Mouse (Mus musculus) forebrain, embryonic 13.5 days (tissue): ENCODE data around the gene Phtf2. TPM values are rescaled to one million over a fixed set of nuclear protein-coding genes. Genes with fewer than 3 reads are reported as not detected.
"Not testable (repeated sequence)": the region's sequence is repeated elsewhere in the genome, so short reads cannot be mapped to it uniquely, and the experiment has no call there.

Experiments used
- ATAC-seq: fragments of 200-750 bp; cut with Nextera tagmentation; 2 replicates; pipeline ENCODE4 v1.8.0; 2017
- H3K27ac ChIP-seq: fragments of 300-500 bp; sonication (generic); 2 replicates; pipeline ENCODE4 v1.5.1; 2015; ENCODE audit warnings: inconsistent platforms, mild to moderate bottlenecking, moderate library complexity
- H3K27me3 ChIP-seq: fragments of 300-500 bp; sonication (generic); 2 replicates; pipeline ENCODE4 v1.6.1; 2015; ENCODE audit warnings: mild to moderate bottlenecking, inconsistent platforms
- H3K36me3 ChIP-seq: fragments of 300-500 bp; sonication (generic); 2 replicates; pipeline ENCODE4 v1.6.1; 2015; ENCODE audit warnings: mild to moderate bottlenecking, inconsistent platforms; ENCODE audit not compliant: poor library complexity, severe bottlenecking
- H3K4me1 ChIP-seq: fragments of 300-500 bp; sonication (generic); 2 replicates; pipeline ENCODE4 v1.6.1; 2015; ENCODE audit warnings: inconsistent platforms
- H3K4me2 ChIP-seq: fragments of 300-500 bp; sonication (generic); 2 replicates; pipeline ENCODE4 v1.6.1; 2015; ENCODE audit warnings: inconsistent platforms, mild to moderate bottlenecking, moderate library complexity
- H3K4me3 ChIP-seq: fragments of 300-500 bp; sonication (generic); 2 replicates; pipeline ENCODE4 v1.5.1; 2015; ENCODE audit warnings: mild to moderate bottlenecking, inconsistent platforms
- H3K9ac ChIP-seq: fragments of 300-500 bp; sonication (generic); 2 replicates; pipeline ENCODE4 v1.6.1; 2015; ENCODE audit warnings: mild to moderate bottlenecking, inconsistent platforms
- H3K9me3 ChIP-seq: fragments of 300-500 bp; sonication (generic); replicated peaks from 2 replicates; pipeline ENCODE4 v1.6.1; 2016; ENCODE audit warnings: inconsistent platforms
- WGBS: fragments of 180-500 bp; shearing (Covaris S2); methylation state at CpG from one replicate; pipeline ENCODE4 v1.1.7; 2015; 5-methylcytosine and 5-hydroxymethylcytosine counted together
- polyA plus RNA-seq: library from polyadenylated mRNA; unstranded; fragments of >200 nt; fragmentation: Nextera tagmentation; extraction: Ambion mirVana; gene quantifications from 2 replicates; pipeline ENCODE4 v1.2.1, GENCODE M21; 2015

Gene Phtf2
- polyA plus RNA-seq, 1 experiment from 2014 or later = 20.7 TPM

GRCm38 (mm10) chr5:20810449-20810848, 71.5 kb downstream of the Phtf2 start:
- no peaks in the 10 kb centered on the region for H3K9me3 ChIP-seq
- no peak overlapping the region for H3K4me2 ChIP-seq
- no peak overlapping the region for H3K27ac ChIP-seq
- no peaks in the 10 kb centered on the region for H3K27me3 ChIP-seq
- no peaks in the 10 kb centered on the region for H3K4me1 ChIP-seq
- WGBS = 84% methylated on average over 6 of the region's 6 CpGs
- no peak for ATAC-seq
- no peak overlapping the region for H3K9ac ChIP-seq
- no peak overlapping the region for H3K4me3 ChIP-seq
- peaks cover 10% of the 10 kb centered on the region for H3K36me3 ChIP-seq

- 69% methylated on average over 5 of the region's 5 CpGs for whole genome bisulfite sequencing
Observed at GRCm38 (mm10) chr5:20795932-20796331, 86.0 kb downstream of the Phtf2 start.

GRCm38 (mm10) chr5:20791793-20792554, 90.0 kb downstream of the Phtf2 start:
- no peaks in the 10 kb centered on the region for H3K27me3 ChIP-seq
- 88% methylated on average over 10 of the region's 10 CpGs for WGBS
- peaks cover 26% of the 10 kb centered on the region for H3K36me3 ChIP-seq
- no peak overlapping the region for H3K27ac ChIP-seq
- H3K9ac ChIP-seq = no peak overlapping the region
- ATAC-seq = no peak
- no peak overlapping the region for H3K4me2 ChIP-seq
- no peaks in the 10 kb centered on the region for H3K9me3 ChIP-seq
- no peak overlapping the region for H3K4me3 ChIP-seq
- H3K4me1 ChIP-seq = no peaks in the 10 kb centered on the region

More at GRCm38 (mm10) chr5:20795932-20796331, 86.0 kb downstream of the Phtf2 start:
- no peak overlapping the region for H3K27ac ChIP-seq
- H3K4me3 ChIP-seq = no peak overlapping the region
- peaks cover 22% of the 10 kb centered on the region for H3K36me3 ChIP-seq
- no peak overlapping the region for H3K4me2 ChIP-seq
- H3K4me1 ChIP-seq = no peaks in the 10 kb centered on the region
- no peaks in the 10 kb centered on the region for H3K27me3 ChIP-seq
- no peak for ATAC-seq
- no peak overlapping the region for H3K9ac ChIP-seq
- H3K9me3 ChIP-seq = no peaks in the 10 kb centered on the region

- ATAC-seq, H3K27me3 ChIP-seq, H3K4me2 ChIP-seq, H3K9me3 ChIP-seq, H3K9ac ChIP-seq, H3K27ac ChIP-seq, H3K4me3 ChIP-seq, H3K4me1 ChIP-seq: not testable (repeated sequence)
- 89% methylated on average over 3 of the region's 5 CpGs for WGBS
- peaks cover 13% of the 10 kb centered on the region for H3K36me3 ChIP-seq
Observed at GRCm38 (mm10) chr5:20786471-20786870, 95.5 kb downstream of the Phtf2 start.

- WGBS = 90% methylated on average over 1 of the region's 1 CpGs
Observed at GRCm38 (mm10) chr5:20781116-20781515, 100.8 kb downstream of the Phtf2 start.

GRCm38 (mm10) chr5:20779191-20779590, 102.7 kb downstream of the Phtf2 start:
- no peaks in the 10 kb centered on the region for H3K4me1 ChIP-seq
- WGBS = 75% methylated on average over 2 of the region's 2 CpGs
- no peak overlapping the region for H3K27ac ChIP-seq
- H3K9ac ChIP-seq = no peak overlapping the region
- no peak overlapping the region for H3K4me3 ChIP-seq
- no peak for ATAC-seq
- no peak overlapping the region for H3K4me2 ChIP-seq
- no peaks in the 10 kb centered on the region for H3K27me3 ChIP-seq
- peaks cover 12% of the 10 kb centered on the region for H3K36me3 ChIP-seq
- no peaks in the 10 kb centered on the region for H3K9me3 ChIP-seq

More at GRCm38 (mm10) chr5:20781116-20781515, 100.8 kb downstream of the Phtf2 start:
- H3K27ac ChIP-seq = no peak overlapping the region
- H3K4me2 ChIP-seq = no peak overlapping the region
- H3K4me3 ChIP-seq = no peak overlapping the region
- H3K4me1 ChIP-seq = no peaks in the 10 kb centered on the region
- H3K9me3 ChIP-seq = no peaks in the 10 kb centered on the region
- H3K9ac ChIP-seq = no peak overlapping the region
- H3K27me3 ChIP-seq = no peaks in the 10 kb centered on the region
- ATAC-seq = no peak
- H3K36me3 ChIP-seq = peaks cover 12% of the 10 kb centered on the region

GRCm38 (mm10) chr5:20778274-20778984, 103.5 kb downstream of the Phtf2 start:
- Histone ChIP-seq H3K4me2 (no peak overlapping the region), H3K9me3 (no peaks in the 10 kb centered on the region), H3K27ac (no peak overlapping the region), H3K9ac (no peak overlapping the region), H3K36me3 (peaks cover 12% of the 10 kb centered on the region), H3K4me1 (no peaks in the 10 kb centered on the region), H3K4me3 (no peak overlapping the region), H3K27me3 (no peaks in the 10 kb centered on the region)
- no peak for ATAC-seq
- WGBS = 83% methylated on average over 8 of the region's 8 CpGs

- no peak overlapping the region for H3K4me3 ChIP-seq
- no peak overlapping the region for H3K9ac ChIP-seq
- ATAC-seq = peak; percentile 59
- peaks cover 19% of the 10 kb centered on the region for H3K36me3 ChIP-seq
- H3K9me3 ChIP-seq = no peaks in the 10 kb centered on the region
- no peak overlapping the region for H3K27ac ChIP-seq
- no peaks in the 10 kb centered on the region for H3K4me1 ChIP-seq
- no peak overlapping the region for H3K4me2 ChIP-seq
- no peaks in the 10 kb centered on the region for H3K27me3 ChIP-seq
- WGBS = 75% methylated on average over 3 of the region's 3 CpGs
Observed at GRCm38 (mm10) chr5:20773341-20773740, 108.6 kb downstream of the Phtf2 start.

GRCm38 (mm10) chr5:20765365-20765920, 116.5 kb downstream of the Phtf2 start:
- no peak for ATAC-seq
- H3K9me3 ChIP-seq = no peaks in the 10 kb centered on the region
- no peak overlapping the region for H3K9ac ChIP-seq
- H3K27me3 ChIP-seq = no peaks in the 10 kb centered on the region
- WGBS = 93% methylated on average over 7 of the region's 7 CpGs
- H3K4me3 ChIP-seq = no peak overlapping the region
- H3K36me3 ChIP-seq = peaks cover 19% of the 10 kb centered on the region
- H3K4me1 ChIP-seq = no peaks in the 10 kb centered on the region
- no peak overlapping the region for H3K27ac ChIP-seq
- no peak overlapping the region for H3K4me2 ChIP-seq

GRCm38 (mm10) chr5:20762441-20762840, 119.5 kb downstream of the Phtf2 start:
- WGBS = 93% methylated on average over 3 of the region's 3 CpGs

GRCm38 (mm10) chr5:20760368-20761162, 121.4 kb downstream of the Phtf2 start:
- no peak overlapping the region for H3K4me3 ChIP-seq
- no peaks in the 10 kb centered on the region for H3K9me3 ChIP-seq
- no peak overlapping the region for H3K27ac ChIP-seq
- 91% methylated on average over 12 of the region's 12 CpGs for WGBS
- peaks cover 19% of the 10 kb centered on the region for H3K36me3 ChIP-seq
- H3K4me2 ChIP-seq = no peak overlapping the region
- no peak for ATAC-seq
- H3K9ac ChIP-seq = no peak overlapping the region
- H3K4me1 ChIP-seq = no peaks in the 10 kb centered on the region
- no peaks in the 10 kb centered on the region for H3K27me3 ChIP-seq

More at GRCm38 (mm10) chr5:20762441-20762840, 119.5 kb downstream of the Phtf2 start:
- H3K4me2 ChIP-seq, H3K4me1 ChIP-seq, H3K9ac ChIP-seq, H3K4me3 ChIP-seq, H3K27me3 ChIP-seq, ATAC-seq, H3K9me3 ChIP-seq, H3K27ac ChIP-seq: not testable (repeated sequence)
- H3K36me3 ChIP-seq = peaks cover 17% of the 10 kb centered on the region

- H3K36me3 ChIP-seq = peaks cover 14% of the 10 kb centered on the region
- no peak overlapping the region for H3K4me3 ChIP-seq
- no peaks in the 10 kb centered on the region for H3K4me1 ChIP-seq
- H3K9ac ChIP-seq = no peak overlapping the region
- no peak overlapping the region for H3K27ac ChIP-seq
- H3K9me3 ChIP-seq = no peaks in the 10 kb centered on the region
- no peak for ATAC-seq
- WGBS = 87% methylated on average over 5 of the region's 5 CpGs
- no peaks in the 10 kb centered on the region for H3K27me3 ChIP-seq
- no peak overlapping the region for H3K4me2 ChIP-seq
Observed at GRCm38 (mm10) chr5:20759771-20760170, 122.2 kb downstream of the Phtf2 start.
